Mouse (Mus musculus) limb, embryonic 12.5 days (tissue): ENCODE measurements around the gene Gphn. TPM values are rescaled to one million over a fixed set of nuclear protein-coding genes. Genes with fewer than 3 reads are reported as not detected.

ENCODE experiments used
- ATAC-seq: fragments of 200-750 bp; cut with Nextera tagmentation; 2 replicates; pipeline ENCODE4 v1.8.0; 2017; ENCODE audit warnings: low read depth, moderate TSS enrichment; ENCODE audit not compliant: insufficient number of reproducible peaks, insufficient read depth, low FRiP score, low TSS enrichment
- H3K27ac ChIP-seq: fragments of 300-500 bp; sonication (generic); 2 replicates; pipeline ENCODE4 v1.5.1; 2016; ENCODE audit warnings: mild to moderate bottlenecking, moderate library complexity
- H3K27me3 ChIP-seq: fragments of 300-500 bp; sonication (generic); 2 replicates; pipeline ENCODE4 v1.6.1; 2016; ENCODE audit warnings: mild to moderate bottlenecking, moderate library complexity
- H3K36me3 ChIP-seq: fragments of 300-500 bp; sonication (generic); 2 replicates; pipeline ENCODE4 v1.6.1; 2016; ENCODE audit warnings: mild to moderate bottlenecking, moderate library complexity
- H3K4me1 ChIP-seq: fragments of 300-500 bp; sonication (generic); replicated peaks from 2 replicates; pipeline ENCODE4 v1.6.1; 2016
- H3K4me2 ChIP-seq: fragments of 300-500 bp; sonication (generic); 2 replicates; pipeline ENCODE4 v1.6.1; 2016; ENCODE audit warnings: mild to moderate bottlenecking, moderate library complexity
- H3K4me3 ChIP-seq: fragments of 300-500 bp; sonication (generic); replicated peaks from 2 replicates; pipeline ENCODE4 v1.5.1; 2016; ENCODE audit warnings: mild to moderate bottlenecking
- H3K9ac ChIP-seq: fragments of 300-500 bp; sonication (generic); replicated peaks from 2 replicates; pipeline ENCODE4 v1.6.1; 2016; ENCODE audit warnings: mild to moderate bottlenecking, moderate library complexity
- H3K9me3 ChIP-seq: fragments of 300-500 bp; sonication (generic); 2 replicates; pipeline ENCODE4 v1.6.1; 2016; ENCODE audit warnings: mild to moderate bottlenecking, moderate library complexity
- WGBS: fragments of 180-500 bp; shearing (Covaris S2); methylation state at CpG from one replicate; pipeline ENCODE4 v1.1.7; 2016; 5-methylcytosine and 5-hydroxymethylcytosine counted together
- polyA plus RNA-seq: library from polyadenylated mRNA; unstranded; fragments of >200 nt; fragmentation: Nextera tagmentation; extraction: Ambion mirVana; gene quantifications from 2 replicates; pipeline ENCODE4 v1.2.1, GENCODE M21; 2016

Gphn gene
- polyA plus RNA-seq, 1 experiment from 2014 or later, result 12.0 TPM

DNA sequence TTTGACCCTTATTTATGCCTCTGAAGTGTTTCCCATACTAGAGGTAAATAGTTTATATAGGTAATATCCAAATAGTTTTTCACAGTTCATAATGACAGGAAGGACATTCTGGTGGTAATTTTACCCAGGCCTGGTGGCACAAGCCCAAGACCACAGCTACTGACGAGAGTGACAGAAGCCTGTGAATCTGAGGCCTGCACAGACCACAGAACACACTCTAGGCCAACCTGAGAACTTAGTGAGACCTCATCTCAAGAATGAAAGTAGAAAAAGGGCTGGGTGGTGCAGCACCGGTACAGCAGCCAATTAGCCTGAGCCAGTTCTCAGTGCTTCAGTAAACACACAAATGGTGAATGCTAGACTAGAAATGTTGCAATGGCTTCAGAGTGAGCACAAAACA lies 491.6 kb downstream of the Gphn start:
- no peaks in the 10 kb centered on the region for H3K9me3 ChIP-seq
- no peaks in the 10 kb centered on the region for H3K36me3 ChIP-seq
- 73% methylated on average over 2 of the region's 2 CpGs for WGBS
- no peaks in the 10 kb centered on the region for H3K27me3 ChIP-seq
- no peak overlapping the region for H3K4me2 ChIP-seq
- no peak overlapping the region for H3K27ac ChIP-seq
- H3K4me3 ChIP-seq, result no peak overlapping the region
- no peaks in the 10 kb centered on the region for H3K4me1 ChIP-seq
- H3K9ac ChIP-seq, result no peak overlapping the region
- no peak for ATAC-seq

DNA sequence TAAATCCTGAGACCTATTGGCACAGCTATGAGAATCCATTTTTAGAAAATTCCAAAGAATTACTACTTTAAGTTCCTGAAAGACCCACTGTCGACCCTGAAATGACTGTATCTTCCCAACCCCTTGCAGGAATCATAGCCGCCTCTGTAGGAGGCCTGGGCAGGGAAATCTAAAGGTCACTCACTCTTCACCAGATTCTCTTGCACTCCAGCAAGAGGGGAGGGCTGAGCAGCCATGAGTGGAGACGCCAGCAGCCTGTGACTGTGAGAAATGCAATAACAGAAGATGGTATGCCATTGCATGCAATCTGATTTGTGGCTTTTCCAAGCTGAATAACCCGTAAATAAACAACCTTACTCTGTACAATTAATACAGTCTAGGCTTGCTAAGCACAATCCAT lies 501.5 kb downstream of the Gphn start:
- Histone ChIP-seq H3K4me2 (no peak overlapping the region), H3K9me3 (no peaks in the 10 kb centered on the region), H3K27ac (no peak overlapping the region), H3K4me1 (no peaks in the 10 kb centered on the region), H3K27me3 (no peaks in the 10 kb centered on the region), H3K4me3 (no peak overlapping the region), H3K9ac (no peak overlapping the region), H3K36me3 (no peaks in the 10 kb centered on the region)
- ATAC-seq, result no peak
- 69% methylated on average over 4 of the region's 4 CpGs for WGBS

Other genes with a start within 250 kb of the Gphn start
- gene Gm6657, start 32.1 kb upstream of the Gphn start, polyA plus RNA-seq, result not detected in 2 replicates